10 mouse cellular contexts compared by ENCODE assay signal in the genomic region with DNA sequence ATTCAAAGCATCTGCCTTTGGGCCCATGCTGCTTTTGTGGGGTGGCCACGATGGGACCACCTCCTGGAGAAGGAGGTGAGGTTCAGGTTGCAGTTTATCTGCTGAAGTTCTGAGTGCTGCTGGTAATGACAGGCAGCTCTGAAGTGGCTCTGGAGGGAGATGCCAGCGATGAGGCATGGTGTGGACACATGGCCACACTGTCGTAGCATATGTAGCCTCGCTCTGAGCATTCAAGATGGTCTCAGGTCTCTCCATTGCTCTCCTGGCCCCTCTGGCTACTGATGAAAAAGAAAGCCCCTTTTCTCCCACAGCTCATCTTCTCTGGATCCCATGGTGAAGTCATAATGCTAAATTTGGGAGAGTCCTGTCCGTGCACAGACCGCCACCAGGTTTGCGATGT. TPM values are rescaled to one million over a fixed set of nuclear protein-coding genes. Genes with fewer than 3 reads are reported as not detected.
DNase-seq lines count a peak whose midpoint lies in the region.
"Had no signal": no experiment of that assay in that cellular context is flagged by ENCODE, and none has a peak within 500 bp of the region (broad histone marks: within the 10 kb centered on the region; RNA-seq: fewer than 3 reads in every experiment).

No protein-coding gene starts in this region.

- peak; percentile 36 for DNase-seq in cerebellum, adult 9-11 months
- DNase-seq in cerebellum, adult 8-10 months: no peak
- DNase-seq in heart, adult 11 months: peak; percentile 83
- DNase-seq in heart, postnatal 25 days (ENCODE audit: low spot score): no peak
- DNase-seq: adrenal gland, adult 2 months; adrenal gland, postnatal 10 days; adrenal gland, postnatal 25 days; cerebellum, postnatal 14 days; cerebellum, postnatal 36 days; embryo, embryonic 11 days had no signal

- intact Hi-C loops in heart, postnatal 25 days (cut with DNase I): no loop called here

RNA-seq across cellular contexts. Expression of a gene that starts 17.3 kb away (rescaled TPM):
- total RNA-seq in heart, postnatal 25 days (2021): 1 to 10 TPM; 1.4 to 1.7 TPM

RNA-seq across cellular contexts. Expression of a gene that starts 51.7 kb away (rescaled TPM):
- 1 to 10 TPM; 1.6 to 2.3 TPM for total RNA-seq in heart, postnatal 25 days (2021)

Comparison
In these comparisons a context has a peak if more than half of its experiments do, and no peak if none do; other contexts are left out.
1. DNase-seq: peak in cerebellum, adult 9-11 months (single experiment) and heart, adult 11 months (single experiment); none in cerebellum, adult 8-10 months (single experiment) and heart, postnatal 25 days (single experiment).